Mouse (Mus musculus) central nervous system, embryonic 14 days (tissue): ENCODE results near the gene Smap1. TPM values are rescaled to one million over a fixed set of nuclear protein-coding genes. Genes with fewer than 3 reads are reported as not detected.

Experiments
- polyA plus RNA-seq: library from polyadenylated mRNA; depleted of rRNA; stranded (reverse); fragments of >200 nt; gene quantifications from 2 replicates; pipeline ENCODE4 v1.2.3, GENCODE M21; 2012; rRNA removed

Smap1 gene
- polyA plus RNA-seq, result 109 and 121 TPM in 2 replicates

GRCm38 (mm10) chr1:23921711-23922529, at the start of gene Smap1:
Gene Smap1, minus strand, starts transcription at chr1:23922317.

Other genes starting within 250 kb of the Smap1 start
- 14.6 and 15.5 TPM in 2 replicates for gene B3gat2, start 160.6 kb downstream of the Smap1 start, polyA plus RNA-seq
- 62.3 and 65.9 TPM in 2 replicates for gene Sdhaf4, start 83.3 kb upstream of the Smap1 start, polyA plus RNA-seq
- 40.9 and 46.8 TPM in 2 replicates for gene Fam135a, start 178.0 kb upstream of the Smap1 start, polyA plus RNA-seq